Mouse (Mus musculus) liver, embryonic 14.5 days (tissue): ENCODE data around the gene Mdp1.

Experiments
- CTCF ChIP-seq: IDR thresholded peaks from 2 replicates; pipeline ENCODE4 v1.5.1; 2016; ENCODE audit warnings: antibody characterized with exemption, low read depth, control low read depth
- EP300 ChIP-seq: IDR thresholded peaks from 2 replicates; pipeline ENCODE4 v1.6.1; 2016; ENCODE audit warnings: antibody characterized with exemption, low read depth

DNA sequence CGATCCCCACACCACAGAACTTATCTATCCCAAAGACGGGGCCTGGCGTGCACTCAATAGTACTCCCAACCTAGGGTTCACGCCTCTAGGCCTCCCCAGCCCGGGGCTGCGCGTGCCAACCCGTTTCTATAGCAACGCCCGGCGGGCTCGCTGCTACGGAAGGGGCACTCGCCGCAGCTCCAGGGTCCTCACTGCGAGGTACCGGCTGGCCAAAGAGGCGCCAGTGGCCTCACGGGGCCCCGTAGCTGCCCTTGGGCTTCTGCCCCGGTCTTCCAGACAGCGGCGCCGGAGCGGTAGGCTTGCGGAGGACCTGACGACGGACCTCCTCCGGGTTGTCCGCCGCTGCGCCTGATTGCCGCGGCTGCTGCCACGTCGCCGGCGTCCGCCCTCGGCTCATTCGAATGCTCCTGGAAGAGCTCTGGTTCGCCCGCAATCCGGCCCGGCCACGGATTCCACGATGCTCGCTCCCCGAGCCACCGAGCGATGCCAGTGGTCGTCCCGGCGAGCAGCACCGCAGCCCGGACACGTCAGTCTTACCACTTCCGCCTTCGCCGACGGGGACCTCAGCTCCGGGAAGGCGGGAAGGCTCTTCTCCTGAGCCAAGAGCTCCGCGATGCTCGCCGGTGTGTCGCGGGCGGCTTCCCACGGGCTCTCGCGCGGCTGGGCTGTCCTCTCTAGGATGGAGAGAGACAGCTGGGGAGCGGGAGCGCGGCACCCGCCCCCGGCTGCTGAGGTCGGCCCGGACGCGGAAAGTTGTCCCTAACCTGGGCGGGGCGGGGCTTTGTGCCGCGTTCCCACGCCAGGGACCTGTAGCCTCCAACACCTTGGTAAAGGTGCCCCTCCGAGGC lies 17.0 kb downstream of the Mdp1 start, which contains the start of gene Tm9sf1:
- TF ChIP-seq CTCF, result 0 out of 2 replicates have a peak, but pooled peaks have one; percentile 11
- TF ChIP-seq EP300, result peak; percentile 63
